Mouse (Mus musculus) forebrain, postnatal 0 days (tissue): ENCODE measurements around the gene Supt5. TPM values are rescaled to one million over a fixed set of nuclear protein-coding genes. Genes with fewer than 3 reads are reported as not detected.
A peak's percentile ranks its signal among the peaks of the same experiment; 100 is the strongest.

Experiments
- ATAC-seq: fragments of 200-750 bp; cut with Nextera tagmentation; 2 replicates; pipeline ENCODE4 v1.8.0; 2017; ENCODE audit warnings: mild to moderate bottlenecking, moderate library complexity
- DNase-seq: peaks from one replicate; pipeline ENCODE4 v3.0.0-alpha.2; 2015
- H3K27ac ChIP-seq: fragments of 300-500 bp; sonication (generic); 2 replicates; pipeline ENCODE4 v1.5.1; 2014; ENCODE audit warnings: low read depth, mild to moderate bottlenecking, antibody characterized with exemption, low read length, moderate library complexity, mixed read lengths
- H3K27me3 ChIP-seq: fragments of 300-500 bp; sonication (generic); 2 replicates; pipeline ENCODE4 v1.6.1; 2014; ENCODE audit warnings: mild to moderate bottlenecking, low read length, mixed read lengths; ENCODE audit not compliant: insufficient read depth
- H3K36me3 ChIP-seq: fragments of 300-500 bp; sonication (generic); 2 replicates; pipeline ENCODE4 v1.6.1; 2014; ENCODE audit warnings: mild to moderate bottlenecking, moderate library complexity; ENCODE audit not compliant: insufficient read depth
- H3K4me1 ChIP-seq: fragments of 300-500 bp; sonication (generic); 2 replicates; pipeline ENCODE4 v1.6.1; 2014; ENCODE audit warnings: antibody characterized with exemption; ENCODE audit not compliant: insufficient read depth
- H3K4me2 ChIP-seq: fragments of 300-500 bp; sonication (generic); 2 replicates; pipeline ENCODE4 v1.6.1; 2014; ENCODE audit warnings: low read depth, mild to moderate bottlenecking, moderate library complexity
- H3K4me3 ChIP-seq: fragments of 300-500 bp; sonication (generic); 2 replicates; pipeline ENCODE4 v1.5.1; 2014; ENCODE audit warnings: low read depth, low read length, mixed read lengths
- H3K9ac ChIP-seq: fragments of 300-500 bp; sonication (generic); 2 replicates; pipeline ENCODE4 v1.6.1; 2014; ENCODE audit warnings: mild to moderate bottlenecking
- H3K9me3 ChIP-seq: fragments of 300-500 bp; sonication (generic); 2 replicates; pipeline ENCODE4 v1.6.1; 2016; ENCODE audit warnings: low read length
- CTCF ChIP-seq: sonication (generic); IDR thresholded peaks from 2 replicates; pipeline ENCODE4 v1.5.1; 2016; ENCODE audit warnings: antibody characterized with exemption, control low read depth, low read depth
- WGBS: fragments of 180-500 bp; shearing (Covaris S2); extraction: QIAGEN DNeasy Blood & Tissue Kit; methylation state at CpG from one replicate; pipeline ENCODE4 v1.1.7; 2014; 5-methylcytosine and 5-hydroxymethylcytosine counted together
- polyA plus RNA-seq: library from polyadenylated mRNA; unstranded; fragments of >200 nt; fragmentation: Nextera tagmentation; extraction: Ambion mirVana; gene quantifications from 2 replicates; pipeline ENCODE4 v1.2.1, GENCODE M21; 2015
- total RNA-seq: library from RNA; depleted of rRNA; stranded (reverse); fragments of >200 nt; gene quantifications from 2 replicates; pipeline ENCODE4 v1.2.3, GENCODE M21; 2014

The Supt5 gene
- total and polyA plus RNA-seq, 2 experiments from 2014 or later: 83.3 to 111 TPM

- WGBS: 1% methylated on average over 45 of the region's 45 CpGs
- no peak; the same call in 1 of the 2 replicates for TF ChIP-seq CTCF
- Histone ChIP-seq H3K4me3 (peak within 1 kb of the TSS; percentile 78), H3K27ac (peak within 1 kb of the TSS; percentile 64; the same call in 1 of the 2 replicates), H3K4me1 (peaks cover 5% of the 10 kb centered on the region; the same call in 1 of the 2 replicates), H3K27me3 (no peaks in the 10 kb centered on the region), H3K36me3 (peaks cover 48% of the 10 kb centered on the region), H3K9ac (peak within 1 kb of the TSS; percentile 81), H3K9me3 (no peaks in the 10 kb centered on the region), H3K4me2 (peak within 1 kb of the TSS; percentile 82)
- DNase-seq: peak; percentile 97
- peak; percentile 99 for ATAC-seq
These were observed 26.5 kb downstream of the Supt5 start, which contains the start of gene Timm50 for GRCm38 (mm10) chr7:28311926-28312543. TSS of gene Timm50 (minus strand) at chr7:28312072.

- peak overlapping the region; percentile 82 for H3K4me2 ChIP-seq
- peak overlapping the region; percentile 78 for H3K4me3 ChIP-seq
- DNase-seq (no peak), ATAC-seq (peak; percentile 62)
- H3K36me3 ChIP-seq: peaks cover 48% of the 10 kb centered on the region
- peak overlapping the region; percentile 81 for H3K9ac ChIP-seq
- H3K9me3 ChIP-seq: no peaks in the 10 kb centered on the region
- TF ChIP-seq CTCF: no peak
- 8% methylated on average over 35 of the region's 35 CpGs for WGBS
- no peaks in the 10 kb centered on the region for H3K27me3 ChIP-seq
- H3K4me1 ChIP-seq: peaks cover 5% of the 10 kb centered on the region; the same call in 1 of the 2 replicates
- peak overlapping the region; percentile 64; the same call in 1 of the 2 replicates for H3K27ac ChIP-seq
These were observed 27.2 kb downstream of the Supt5 start for GRCm38 (mm10) chr7:28311151-28311925.

- ATAC-seq (no peak), DNase-seq (no peak)
- Histone ChIP-seq H3K4me2 (no peak overlapping the region), H3K27me3 (no peaks in the 10 kb centered on the region), H3K9ac (no peak overlapping the region), H3K4me1 (peaks cover 5% of the 10 kb centered on the region; the same call in 1 of the 2 replicates), H3K27ac (no peak overlapping the region), H3K36me3 (peaks cover 48% of the 10 kb centered on the region), H3K9me3 (no peaks in the 10 kb centered on the region), H3K4me3 (no peak overlapping the region)
- TF ChIP-seq CTCF: no peak
- 55% methylated on average over 9 of the region's 9 CpGs for WGBS
These were observed 28.8 kb downstream of the Supt5 start for GRCm38 (mm10) chr7:28309737-28310136.

- Histone ChIP-seq H3K36me3 (peaks cover 49% of the 10 kb centered on the region), H3K4me3 (no peak overlapping the region), H3K27ac (no peak overlapping the region), H3K9ac (no peak overlapping the region), H3K27me3 (no peaks in the 10 kb centered on the region), H3K4me1 (peaks cover 5% of the 10 kb centered on the region; the same call in 1 of the 2 replicates), H3K4me2 (no peak overlapping the region), H3K9me3 (no peaks in the 10 kb centered on the region)
- no peak for ATAC-seq
- DNase-seq: no peak
- no peak for TF ChIP-seq CTCF
- WGBS: 96% methylated on average over 8 of the region's 8 CpGs
These were observed 32.3 kb downstream of the Supt5 start for GRCm38 (mm10) chr7:28306216-28306615.

GRCm38 (mm10) chr7:28305641-28306040 is 32.9 kb downstream of the Supt5 start:
- no peaks in the 10 kb centered on the region for H3K9me3 ChIP-seq
- no peak overlapping the region for H3K27ac ChIP-seq
- TF ChIP-seq CTCF: no peak
- no peak overlapping the region for H3K4me3 ChIP-seq
- H3K36me3 ChIP-seq: peaks cover 49% of the 10 kb centered on the region
- no peak overlapping the region for H3K4me2 ChIP-seq
- DNase-seq (no peak), ATAC-seq (no peak)
- no peaks in the 10 kb centered on the region for H3K27me3 ChIP-seq
- no peak overlapping the region for H3K9ac ChIP-seq
- 88% methylated on average over 10 of the region's 10 CpGs for WGBS
- H3K4me1 ChIP-seq: no peaks in the 10 kb centered on the region

- DNase-seq (peak; percentile 72), ATAC-seq (peak; percentile 64)
- Histone ChIP-seq H3K4me1 (no peaks in the 10 kb centered on the region), H3K9me3 (no peaks in the 10 kb centered on the region), H3K4me3 (peak within 1 kb of the TSS; percentile 37), H3K4me2 (peak within 1 kb of the TSS; percentile 61), H3K36me3 (peaks cover 22% of the 10 kb centered on the region), H3K27ac (peak within 1 kb of the TSS; percentile 57), H3K9ac (peak within 1 kb of the TSS; percentile 57), H3K27me3 (no peaks in the 10 kb centered on the region; the same call in 1 of the 2 replicates)
- peak; percentile 61 for TF ChIP-seq CTCF
- 1% methylated on average over 30 of the region's 30 CpGs for WGBS
These were observed 36.7 kb downstream of the Supt5 start, which contains the start of gene Dll3 for GRCm38 (mm10) chr7:28301616-28302433. TSS of gene Dll3 (minus strand) at chr7:28302238.
